Mouse (Mus musculus) heart, postnatal 0 days (tissue): ENCODE measurements around the gene Olfr1022. TPM values are rescaled to one million over a fixed set of nuclear protein-coding genes. Genes with fewer than 3 reads are reported as not detected.

Experiments
- ATAC-seq: fragments of 200-750 bp; cut with Nextera tagmentation; 2 replicates; pipeline ENCODE4 v1.8.0; 2017; ENCODE audit warnings: low read depth, moderate number of reproducible peaks, moderate library complexity; ENCODE audit not compliant: insufficient read depth
- DNase-seq: peaks from one replicate; pipeline ENCODE4 v3.0.0-alpha.2; 2016; ENCODE audit warnings: low spot score
- H3K27ac ChIP-seq: fragments of 300-500 bp; sonication (generic); 2 replicates; pipeline ENCODE4 v1.5.1; 2014; ENCODE audit warnings: low read depth, mild to moderate bottlenecking
- H3K27me3 ChIP-seq: fragments of 300-500 bp; sonication (generic); 2 replicates; pipeline ENCODE4 v1.6.1; 2014; ENCODE audit warnings: low read length, mixed read lengths; ENCODE audit not compliant: control insufficient read depth, insufficient read depth
- H3K36me3 ChIP-seq: fragments of 300-500 bp; sonication (generic); replicated peaks from 2 replicates; pipeline ENCODE4 v1.6.1; 2014; ENCODE audit warnings: low read length, mixed read lengths; ENCODE audit not compliant: control insufficient read depth, insufficient read depth
- H3K4me1 ChIP-seq: fragments of 300-500 bp; sonication (generic); 2 replicates; pipeline ENCODE4 v1.6.1; 2014; ENCODE audit warnings: antibody characterized with exemption; ENCODE audit not compliant: control insufficient read depth, insufficient read depth
- H3K4me2 ChIP-seq: fragments of 300-500 bp; sonication (generic); 2 replicates; pipeline ENCODE4 v1.6.1; 2014; ENCODE audit warnings: low read depth, mild to moderate bottlenecking, low read length, moderate library complexity
- H3K4me3 ChIP-seq: fragments of 300-500 bp; sonication (generic); 2 replicates; pipeline ENCODE4 v1.5.1; 2014; ENCODE audit warnings: low read depth, low read length
- H3K9ac ChIP-seq: fragments of 300-500 bp; sonication (generic); replicated peaks from 2 replicates; pipeline ENCODE4 v1.6.1; 2014; ENCODE audit warnings: low read depth, low read length, mixed read lengths
- H3K9me3 ChIP-seq: fragments of 300-500 bp; sonication (generic); replicated peaks from 2 replicates; pipeline ENCODE4 v1.6.1; 2016; ENCODE audit warnings: low read length; ENCODE audit not compliant: control insufficient read depth
- CTCF ChIP-seq: IDR thresholded peaks from 2 replicates; pipeline ENCODE4 v1.5.1; 2016; ENCODE audit warnings: antibody characterized with exemption, control low read depth, low read depth
- EP300 ChIP-seq: IDR thresholded peaks from 2 replicates; pipeline ENCODE4 v1.6.1; 2016; ENCODE audit warnings: antibody characterized with exemption, low read depth
- whole genome bisulfite sequencing: fragments of 180-500 bp; shearing (Covaris S2); extraction: QIAGEN DNeasy Blood & Tissue Kit; methylation state at CpG from one replicate; pipeline ENCODE4 v1.1.7; 2014; 5-methylcytosine and 5-hydroxymethylcytosine counted together
- polyA plus RNA-seq: library from polyadenylated mRNA; unstranded; fragments of >200 nt; fragmentation: Nextera tagmentation; extraction: Ambion mirVana; gene quantifications from 2 replicates; pipeline ENCODE4 v1.2.1, GENCODE M21; 2015
- total RNA-seq: library from RNA; depleted of rRNA; stranded (reverse); fragments of >200 nt; gene quantifications from 2 replicates; pipeline ENCODE4 v1.2.3, GENCODE M21; 2014; ENCODE audit warnings: low replicate concordance; rRNA removed

Gene Olfr1022
- total and polyA plus RNA-seq, 2 experiments from 2014 or later: not detected

DNA sequence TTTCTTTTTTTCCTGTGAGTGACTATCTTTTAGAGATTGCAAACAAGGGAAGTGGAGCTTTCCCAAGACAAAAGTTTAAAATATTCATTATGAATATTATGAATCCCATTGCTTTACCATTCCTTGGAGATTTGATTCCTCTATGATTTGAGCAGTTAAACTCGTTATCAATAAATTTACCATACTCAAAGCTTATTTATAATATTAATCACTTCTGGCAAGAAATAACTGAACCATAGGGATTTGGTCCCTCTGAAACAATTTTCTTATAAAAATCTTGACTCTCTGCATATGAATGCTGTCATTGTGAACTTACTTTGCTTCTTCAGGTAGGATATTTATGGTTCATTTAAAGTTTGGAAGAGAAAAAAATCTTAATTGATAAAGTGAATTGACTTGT is 46.5 kb downstream of the Olfr1022 start, which contains the start of gene Olfr1025-ps1:
TSS of gene Olfr1025-ps1 (plus strand) at position 301 of the 400 bp plus-strand sequence.
- Histone ChIP-seq H3K9me3 (no peaks in the 10 kb centered on the region), H3K36me3 (no peaks in the 10 kb centered on the region), H3K9ac (no peak within 1 kb of the TSS), H3K4me2 (no peak within 1 kb of the TSS), H3K4me3 (no peak within 1 kb of the TSS), H3K27ac (no peak within 1 kb of the TSS), H3K4me1 (no peaks in the 10 kb centered on the region), H3K27me3 (no peaks in the 10 kb centered on the region)
- ATAC-seq (no peak), DNase-seq (no peak)
- no peak for TF ChIP-seq CTCF
- TF ChIP-seq EP300: no peak
- WGBS: 39% methylated on average over 1 of the region's 1 CpGs

Other genes starting within 250 kb of the Olfr1022 start
- gene Olfr1002, start 217.9 kb upstream of the Olfr1022 start, total RNA-seq: not detected in 2 replicates
- gene Olfr1002, start 217.9 kb upstream of the Olfr1022 start, polyA plus RNA-seq: not detected in 2 replicates
- gene Olfr154, start 204.1 kb upstream of the Olfr1022 start, total RNA-seq: not detected in 2 replicates
- not detected in 2 replicates for gene Olfr154, start 204.1 kb upstream of the Olfr1022 start, polyA plus RNA-seq
- not detected in 2 replicates for gene Olfr1006, start 189.8 kb upstream of the Olfr1022 start, total RNA-seq
- gene Olfr1006, start 189.8 kb upstream of the Olfr1022 start, polyA plus RNA-seq: not detected in 2 replicates
- not detected in 2 replicates for gene Olfr1008, start 179.2 kb upstream of the Olfr1022 start, total RNA-seq
- gene Olfr1008, start 179.2 kb upstream of the Olfr1022 start, polyA plus RNA-seq: not detected in 2 replicates
- gene Olfr1009, start 153.2 kb upstream of the Olfr1022 start, total RNA-seq: not detected in 2 replicates
- not detected in 2 replicates for gene Olfr1009, start 153.2 kb upstream of the Olfr1022 start, polyA plus RNA-seq
- gene Olfr1012, start 105.8 kb upstream of the Olfr1022 start, total RNA-seq: not detected in 2 replicates
- gene Olfr1012, start 105.8 kb upstream of the Olfr1022 start, polyA plus RNA-seq: not detected in 2 replicates
- not detected in 2 replicates for gene Olfr1013, start 101.5 kb upstream of the Olfr1022 start, total RNA-seq
- not detected in 2 replicates for gene Olfr1013, start 101.5 kb upstream of the Olfr1022 start, polyA plus RNA-seq
- not detected in 2 replicates for gene Olfr1014, start 95.9 kb upstream of the Olfr1022 start, total RNA-seq
- gene Olfr1014, start 95.9 kb upstream of the Olfr1022 start, polyA plus RNA-seq: not detected in 2 replicates
- gene Olfr1015, start 86.6 kb upstream of the Olfr1022 start, total RNA-seq: not detected in 2 replicates
- gene Olfr1015, start 86.6 kb upstream of the Olfr1022 start, polyA plus RNA-seq: not detected in 2 replicates
- gene Olfr1016, start 66.0 kb upstream of the Olfr1022 start, total RNA-seq: not detected in 2 replicates
- gene Olfr1016, start 66.0 kb upstream of the Olfr1022 start, polyA plus RNA-seq: not detected in 2 replicates
- not detected in 2 replicates for gene Olfr1018, start 50.1 kb upstream of the Olfr1022 start, total RNA-seq
- gene Olfr1018, start 50.1 kb upstream of the Olfr1022 start, polyA plus RNA-seq: not detected in 2 replicates
- gene Olfr1019, start 23.1 kb upstream of the Olfr1022 start, total RNA-seq: not detected in 2 replicates
- gene Olfr1019, start 23.1 kb upstream of the Olfr1022 start, polyA plus RNA-seq: not detected in 2 replicates
- not detected in 2 replicates for gene Olfr1020, start 21.6 kb upstream of the Olfr1022 start, total RNA-seq
- gene Olfr1020, start 21.6 kb upstream of the Olfr1022 start, polyA plus RNA-seq: not detected in 2 replicates
- gene Olfr1023, start 17.0 kb downstream of the Olfr1022 start, total RNA-seq: not detected in 2 replicates
- gene Olfr1023, start 17.0 kb downstream of the Olfr1022 start, polyA plus RNA-seq: not detected in 2 replicates
- not detected in 2 replicates for gene Olfr1024, start 36.5 kb downstream of the Olfr1022 start, total RNA-seq
- gene Olfr1024, start 36.5 kb downstream of the Olfr1022 start, polyA plus RNA-seq: not detected in 2 replicates
- not detected in 2 replicates for gene Olfr1025-ps1, start 46.6 kb downstream of the Olfr1022 start, total RNA-seq
- not detected in 2 replicates for gene Olfr1025-ps1, start 46.6 kb downstream of the Olfr1022 start, polyA plus RNA-seq
- not detected in 2 replicates for gene Olfr1026, start 53.0 kb downstream of the Olfr1022 start, total RNA-seq
- not detected in 2 replicates for gene Olfr1026, start 53.0 kb downstream of the Olfr1022 start, polyA plus RNA-seq
- not detected in 2 replicates for gene Olfr1028, start 81.8 kb downstream of the Olfr1022 start, total RNA-seq
- gene Olfr1028, start 81.8 kb downstream of the Olfr1022 start, polyA plus RNA-seq: not detected in 2 replicates
- not detected in 2 replicates for gene Olfr1029, start 105.3 kb downstream of the Olfr1022 start, total RNA-seq
- not detected in 2 replicates for gene Olfr1029, start 105.3 kb downstream of the Olfr1022 start, polyA plus RNA-seq
- not detected in 2 replicates for gene Olfr1030, start 110.7 kb downstream of the Olfr1022 start, total RNA-seq
- gene Olfr1030, start 110.7 kb downstream of the Olfr1022 start, polyA plus RNA-seq: not detected in 2 replicates
- gene Olfr1031, start 121.7 kb downstream of the Olfr1022 start, total RNA-seq: not detected in 2 replicates
- gene Olfr1031, start 121.7 kb downstream of the Olfr1022 start, polyA plus RNA-seq: not detected in 2 replicates
- not detected in 2 replicates for gene Olfr1032, start 136.9 kb downstream of the Olfr1022 start, total RNA-seq
- gene Olfr1032, start 136.9 kb downstream of the Olfr1022 start, polyA plus RNA-seq: not detected in 2 replicates
- gene Olfr1033, start 152.0 kb downstream of the Olfr1022 start, total RNA-seq: 0.31 and 4.0 TPM in 2 replicates
- gene Olfr1033, start 152.0 kb downstream of the Olfr1022 start, polyA plus RNA-seq: 4.0 and 5.4 TPM in 2 replicates
- 0.35 TPM in 1 of 2 replicates, not detected in the other for gene Olfr1034, start 177.3 kb downstream of the Olfr1022 start, total RNA-seq
- gene Olfr1034, start 177.3 kb downstream of the Olfr1022 start, polyA plus RNA-seq: 0.04 and 0.05 TPM in 2 replicates
- not detected in 2 replicates for gene Olfr1036, start 205.4 kb downstream of the Olfr1022 start, total RNA-seq
- gene Olfr1036, start 205.4 kb downstream of the Olfr1022 start, polyA plus RNA-seq: not detected in 2 replicates
- gene Olfr1037, start 218.8 kb downstream of the Olfr1022 start, total RNA-seq: not detected in 2 replicates
- not detected in 2 replicates for gene Olfr1037, start 218.8 kb downstream of the Olfr1022 start, polyA plus RNA-seq